Mouse (Mus musculus): ENCODE results near the gene T. TPM values are rescaled to one million over a fixed set of nuclear protein-coding genes. Genes with fewer than 3 reads are reported as not detected.
A peak's percentile ranks its signal among the peaks of the same experiment; 100 is the strongest.

Gene T
- polyA plus RNA-seq, 1 experiment from 2014 or later, result not detected

GRCm38 (mm10) chr17:8408589-8409295, 25.5 kb upstream of the T start:
- no peak overlapping the region for H3K4me2 ChIP-seq (replicated peaks; ENCODE audit: low read depth)

GRCm38 (mm10) chr17:8410330-8410729, 23.9 kb upstream of the T start:
- Histone ChIP-seq H3K27ac (replicated peaks) (no peak overlapping the region), H3K27me3 (ENCODE audit: control insufficient read depth, insufficient read depth, low read length) (no peaks in the 10 kb centered on the region), H3K36me3 (ENCODE audit: control insufficient read depth, insufficient read depth, low read length) (no peaks in the 10 kb centered on the region), H3K4me2 (replicated peaks; ENCODE audit: low read depth) (no peak overlapping the region), H3K9ac (ENCODE audit: low read length) (no peak overlapping the region), H3K9me3 (ENCODE audit: control insufficient read depth, low read length) (no peaks in the 10 kb centered on the region), H3K4me3 (ENCODE audit: low read depth, low read length) (no peak overlapping the region), H3K4me1 (replicated peaks; ENCODE audit: control insufficient read depth, insufficient read depth) (no peaks in the 10 kb centered on the region)
- ATAC-seq (ENCODE audit: low FRiP score, low TSS enrichment) (peak; percentile 81), DNase-seq (ENCODE audit: low spot score) (peak; percentile 72)
- 71% methylated on average over 2 of the region's 2 CpGs for WGBS
- no peak for TF ChIP-seq CTCF (IDR thresholded peaks at IDR 0.05; ENCODE audit: low read depth)
- no peak for TF ChIP-seq EP300 (optimal IDR thresholded peaks at IDR 0.05)

More at GRCm38 (mm10) chr17:8408589-8409295, 25.5 kb upstream of the T start:
- Histone ChIP-seq H3K27me3 (ENCODE audit: control insufficient read depth, insufficient read depth, low read length) (no peaks in the 10 kb centered on the region), H3K27ac (replicated peaks) (no peak overlapping the region), H3K4me3 (ENCODE audit: low read depth, low read length) (no peak overlapping the region), H3K9me3 (ENCODE audit: control insufficient read depth, low read length) (no peaks in the 10 kb centered on the region), H3K4me1 (replicated peaks; ENCODE audit: control insufficient read depth, insufficient read depth) (no peaks in the 10 kb centered on the region), H3K36me3 (ENCODE audit: control insufficient read depth, insufficient read depth, low read length) (no peaks in the 10 kb centered on the region), H3K9ac (ENCODE audit: low read length) (no peak overlapping the region)
- WGBS, result 14% methylated on average over 16 of the region's 16 CpGs
- no peak for TF ChIP-seq CTCF (IDR thresholded peaks at IDR 0.05; ENCODE audit: low read depth)
- ATAC-seq (ENCODE audit: low FRiP score, low TSS enrichment) (no peak), DNase-seq (ENCODE audit: low spot score) (no peak)

- H3K4me2 ChIP-seq (replicated peaks; ENCODE audit: low read depth), result no peak overlapping the region
- TF ChIP-seq CTCF (IDR thresholded peaks at IDR 0.05; ENCODE audit: low read depth) (no peak), EP300 (optimal IDR thresholded peaks at IDR 0.05) (no peak)
- WGBS, result 63% methylated on average over 5 of the region's 5 CpGs
- H3K4me3 ChIP-seq (ENCODE audit: low read depth, low read length), result no peak overlapping the region
- H3K27ac ChIP-seq (replicated peaks), result no peak overlapping the region
- no peak overlapping the region for H3K9ac ChIP-seq (ENCODE audit: low read length)
- no peak for DNase-seq (ENCODE audit: low spot score)
- H3K36me3 ChIP-seq (ENCODE audit: control insufficient read depth, insufficient read depth, low read length), result no peaks in the 10 kb centered on the region
- no peak; the same call in 1 of the 2 replicates for ATAC-seq (ENCODE audit: low FRiP score, low TSS enrichment)
- H3K9me3 ChIP-seq (ENCODE audit: control insufficient read depth, low read length), result no peaks in the 10 kb centered on the region
- H3K27me3 ChIP-seq (ENCODE audit: control insufficient read depth, insufficient read depth, low read length), result no peaks in the 10 kb centered on the region
- H3K4me1 ChIP-seq (replicated peaks; ENCODE audit: control insufficient read depth, insufficient read depth), result no peaks in the 10 kb centered on the region
These were observed 20.6 kb upstream of the T start for GRCm38 (mm10) chr17:8413656-8414055.

- H3K9me3 ChIP-seq (ENCODE audit: control insufficient read depth, low read length), result no peaks in the 10 kb centered on the region
- H3K4me2 ChIP-seq (replicated peaks; ENCODE audit: low read depth), result no peak overlapping the region
- H3K27ac ChIP-seq (replicated peaks), result no peak overlapping the region
- no peak overlapping the region for H3K9ac ChIP-seq (ENCODE audit: low read length)
- no peaks in the 10 kb centered on the region for H3K27me3 ChIP-seq (ENCODE audit: control insufficient read depth, insufficient read depth, low read length)
- DNase-seq (ENCODE audit: low spot score), result no peak
- H3K36me3 ChIP-seq (ENCODE audit: control insufficient read depth, insufficient read depth, low read length), result no peaks in the 10 kb centered on the region
- TF ChIP-seq EP300 (optimal IDR thresholded peaks at IDR 0.05), result no peak
- TF ChIP-seq CTCF (IDR thresholded peaks at IDR 0.05; ENCODE audit: low read depth), result no peak
- ATAC-seq (ENCODE audit: low FRiP score, low TSS enrichment), result no peak
- no peaks in the 10 kb centered on the region for H3K4me1 ChIP-seq (replicated peaks; ENCODE audit: control insufficient read depth, insufficient read depth)
- no peak overlapping the region for H3K4me3 ChIP-seq (ENCODE audit: low read depth, low read length)
- WGBS, result 25% methylated on average over 8 of the region's 8 CpGs
These were observed 18.7 kb upstream of the T start for GRCm38 (mm10) chr17:8415533-8415932.

GRCm38 (mm10) chr17:8416865-8417264, 17.4 kb upstream of the T start:
- DNase-seq (ENCODE audit: low spot score), result no peak
- no peak overlapping the region for H3K4me2 ChIP-seq (replicated peaks; ENCODE audit: low read depth)
- H3K27ac ChIP-seq (replicated peaks), result no peak overlapping the region
- no peaks in the 10 kb centered on the region for H3K36me3 ChIP-seq (ENCODE audit: control insufficient read depth, insufficient read depth, low read length)
- no peaks in the 10 kb centered on the region for H3K9me3 ChIP-seq (ENCODE audit: control insufficient read depth, low read length)
- no peak for ATAC-seq (ENCODE audit: low FRiP score, low TSS enrichment)
- no peaks in the 10 kb centered on the region for H3K4me1 ChIP-seq (replicated peaks; ENCODE audit: control insufficient read depth, insufficient read depth)
- no peak overlapping the region for H3K9ac ChIP-seq (ENCODE audit: low read length)
- no peaks in the 10 kb centered on the region for H3K27me3 ChIP-seq (ENCODE audit: control insufficient read depth, insufficient read depth, low read length)
- 56% methylated on average over 8 of the region's 8 CpGs for WGBS
- TF ChIP-seq CTCF (IDR thresholded peaks at IDR 0.05; ENCODE audit: low read depth) (no peak), EP300 (optimal IDR thresholded peaks at IDR 0.05) (no peak)
- H3K4me3 ChIP-seq (ENCODE audit: low read depth, low read length), result no peak overlapping the region

GRCm38 (mm10) chr17:8420739-8421138, 13.5 kb upstream of the T start:
- Histone ChIP-seq H3K9ac (ENCODE audit: low read length) (no peak overlapping the region), H3K9me3 (ENCODE audit: control insufficient read depth, low read length) (no peaks in the 10 kb centered on the region), H3K27me3 (ENCODE audit: control insufficient read depth, insufficient read depth, low read length) (no peaks in the 10 kb centered on the region), H3K4me1 (replicated peaks; ENCODE audit: control insufficient read depth, insufficient read depth) (no peaks in the 10 kb centered on the region), H3K4me3 (ENCODE audit: low read depth, low read length) (no peak overlapping the region), H3K4me2 (replicated peaks; ENCODE audit: low read depth) (no peak overlapping the region), H3K36me3 (ENCODE audit: control insufficient read depth, insufficient read depth, low read length) (no peaks in the 10 kb centered on the region), H3K27ac (replicated peaks) (no peak overlapping the region)
- ATAC-seq (ENCODE audit: low FRiP score, low TSS enrichment) (no peak), DNase-seq (ENCODE audit: low spot score) (no peak)
- TF ChIP-seq EP300 (optimal IDR thresholded peaks at IDR 0.05) (no peak), CTCF (IDR thresholded peaks at IDR 0.05; ENCODE audit: low read depth) (peak; percentile 52)
- 69% methylated on average over 1 of the region's 1 CpGs for WGBS

All from stomach, postnatal 0 days (tissue).